Mouse (Mus musculus): Measurements from ENCODE around the gene Tuba1c.

DNA sequence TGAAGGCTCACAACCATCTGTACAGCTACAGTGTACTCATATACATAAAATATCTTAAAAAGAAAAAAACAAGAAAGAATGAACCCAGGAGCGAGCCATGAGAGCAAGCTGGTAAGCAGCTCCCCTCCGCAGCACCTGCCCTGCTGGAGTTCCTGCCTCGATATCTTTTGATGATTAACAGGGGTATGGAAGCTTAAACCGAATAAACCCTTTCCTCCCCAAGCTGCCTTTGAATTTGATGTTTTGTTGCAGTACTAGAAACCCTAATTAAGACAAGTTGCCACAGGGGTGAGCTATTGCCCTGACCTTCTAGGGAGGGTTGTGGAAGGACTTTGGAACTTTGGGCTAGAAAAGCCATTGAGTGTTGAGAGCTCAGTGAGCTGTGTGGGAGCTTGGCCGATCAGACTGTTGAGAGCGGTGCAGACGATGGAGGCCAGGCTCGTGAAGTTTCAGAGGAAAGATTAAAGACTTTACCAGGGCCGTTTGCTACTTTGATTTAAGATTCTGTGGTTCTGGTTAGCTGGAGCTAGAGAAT, 15.1 kb upstream of the Tuba1c start:
- TF ChIP-seq CTCF (IDR thresholded peaks at IDR 0.05; ENCODE audit: borderline replicate concordance, control insufficient read depth, extremely low read depth, insufficient read depth, low read length, poor library complexity) (no peak), POLR2A (IDR thresholded peaks at IDR 0.05; ENCODE audit: control insufficient read depth, extremely low read depth, insufficient read depth, low read length, poor library complexity) (no peak)

Measured in thymus, adult 2 months (tissue).